Mouse (Mus musculus): ENCODE results near the gene Gm13283. TPM values are rescaled to one million over a fixed set of nuclear protein-coding genes. Genes with fewer than 3 reads are reported as not detected.
"Not testable (repeated sequence)": the region's sequence is repeated elsewhere in the genome, so short reads cannot be mapped to it uniquely, and the experiment has no call there.

The Gm13283 gene
- polyA plus RNA-seq, 1 experiment, result not detected

GRCm38 (mm10) chr4:88788402-88788801 is 28.5 kb downstream of the Gm13283 start, which contains the start of gene Gm13277:
Gm13277 (plus strand) TSS chr4:88788632.
- TF ChIP-seq CTCF (IDR thresholded peaks at IDR 0.05; ENCODE audit: control insufficient read depth, insufficient read depth, low read length), result peak; percentile 45
- not testable (repeated sequence) for H3K4me1 ChIP-seq (ENCODE audit: control insufficient read depth, insufficient read depth, low read length); H3K27ac ChIP-seq (ENCODE audit: control insufficient read depth, insufficient read depth, low read depth, low read length, poor library complexity); H3K4me3 ChIP-seq (replicated peaks; ENCODE audit: control insufficient read depth, low read depth, low read length)
- 0% methylated on average over 3 of the region's 28 CpGs for WGBS

- not testable (repeated sequence) for H3K4me3 ChIP-seq (replicated peaks; ENCODE audit: control insufficient read depth, low read depth, low read length); H3K27ac ChIP-seq (ENCODE audit: control insufficient read depth, insufficient read depth, low read depth, low read length, poor library complexity); H3K4me1 ChIP-seq (ENCODE audit: control insufficient read depth, insufficient read depth, low read length)
- WGBS, result no CpG with 5 or more reads among the region's 28 CpGs
Measured at GRCm38 (mm10) chr4:88791250-88791649, 31.3 kb downstream of the Gm13283 start, which contains the start of gene Gm13278. Gm13278 (plus strand) TSS chr4:88791550.

- not testable (repeated sequence) for H3K4me1 ChIP-seq (ENCODE audit: control insufficient read depth, insufficient read depth, low read length); H3K4me3 ChIP-seq (replicated peaks; ENCODE audit: control insufficient read depth, low read depth, low read length); H3K27ac ChIP-seq (ENCODE audit: control insufficient read depth, insufficient read depth, low read depth, low read length, poor library complexity)
- 0% methylated on average over 18 of the region's 52 CpGs for WGBS
Measured at GRCm38 (mm10) chr4:88793936-88794675, 34.2 kb downstream of the Gm13283 start, which contains the start of gene Gm13275. Gm13275 (plus strand) TSS chr4:88794487.

GRCm38 (mm10) chr4:88797097-88797496 is 37.2 kb downstream of the Gm13283 start, which contains the start of gene Gm13279:
Gm13279 (plus strand) TSS chr4:88797397.
- H3K4me1 ChIP-seq (ENCODE audit: control insufficient read depth, insufficient read depth, low read length); H3K27ac ChIP-seq (ENCODE audit: control insufficient read depth, insufficient read depth, low read depth, low read length, poor library complexity); H3K4me3 ChIP-seq (replicated peaks; ENCODE audit: control insufficient read depth, low read depth, low read length): not testable (repeated sequence)
- WGBS, result no CpG with 5 or more reads among the region's 28 CpGs

- not testable (repeated sequence) for H3K4me1 ChIP-seq (ENCODE audit: control insufficient read depth, insufficient read depth, low read length); H3K27ac ChIP-seq (ENCODE audit: control insufficient read depth, insufficient read depth, low read depth, low read length, poor library complexity); H3K4me3 ChIP-seq (replicated peaks; ENCODE audit: control insufficient read depth, low read depth, low read length)
- WGBS, result 2% methylated on average over 6 of the region's 7 CpGs
Measured at GRCm38 (mm10) chr4:88799365-88799764, 39.4 kb downstream of the Gm13283 start, which contains the start of gene Gm13285. Gm13285 (plus strand) TSS chr4:88799665.

DNA sequence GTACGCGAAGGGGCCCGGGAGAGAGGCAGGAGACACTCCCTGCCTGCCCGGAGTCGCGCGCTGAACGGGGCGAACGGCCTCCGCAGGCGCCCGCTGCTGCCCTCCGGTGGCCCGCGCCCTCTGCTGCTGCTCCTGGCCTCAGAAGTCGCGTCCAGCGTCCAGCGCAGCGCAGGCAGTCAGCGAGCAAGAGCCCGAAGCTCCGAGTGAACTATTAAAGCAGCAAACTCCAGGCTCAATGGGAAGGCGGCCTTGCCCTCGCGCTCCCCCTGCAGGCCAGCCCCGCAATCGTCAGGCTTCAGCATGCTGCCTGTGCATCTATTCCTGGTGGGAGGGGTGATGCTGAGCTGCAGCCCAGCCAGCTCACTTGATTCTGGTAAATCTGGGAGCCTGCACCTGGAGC is 43.0 kb downstream of the Gm13283 start, which contains the start of gene Gm13287:
TSS of gene Gm13287 (plus strand) at position 301 of the 400 bp plus-strand sequence.
- no CpG with 5 or more reads among the region's 29 CpGs for WGBS
- not testable (repeated sequence) for H3K4me3 ChIP-seq (replicated peaks; ENCODE audit: control insufficient read depth, low read depth, low read length); H3K27ac ChIP-seq (ENCODE audit: control insufficient read depth, insufficient read depth, low read depth, low read length, poor library complexity); H3K4me1 ChIP-seq (ENCODE audit: control insufficient read depth, insufficient read depth, low read length)

GRCm38 (mm10) chr4:88805231-88805630 is 45.3 kb downstream of the Gm13283 start, which contains the start of gene Gm13288:
Gm13288 (plus strand) TSS chr4:88805531.
- not testable (repeated sequence) for H3K4me3 ChIP-seq (replicated peaks; ENCODE audit: control insufficient read depth, low read depth, low read length); H3K27ac ChIP-seq (ENCODE audit: control insufficient read depth, insufficient read depth, low read depth, low read length, poor library complexity); H3K4me1 ChIP-seq (ENCODE audit: control insufficient read depth, insufficient read depth, low read length)
- no CpG with 5 or more reads among the region's 8 CpGs for WGBS

DNA sequence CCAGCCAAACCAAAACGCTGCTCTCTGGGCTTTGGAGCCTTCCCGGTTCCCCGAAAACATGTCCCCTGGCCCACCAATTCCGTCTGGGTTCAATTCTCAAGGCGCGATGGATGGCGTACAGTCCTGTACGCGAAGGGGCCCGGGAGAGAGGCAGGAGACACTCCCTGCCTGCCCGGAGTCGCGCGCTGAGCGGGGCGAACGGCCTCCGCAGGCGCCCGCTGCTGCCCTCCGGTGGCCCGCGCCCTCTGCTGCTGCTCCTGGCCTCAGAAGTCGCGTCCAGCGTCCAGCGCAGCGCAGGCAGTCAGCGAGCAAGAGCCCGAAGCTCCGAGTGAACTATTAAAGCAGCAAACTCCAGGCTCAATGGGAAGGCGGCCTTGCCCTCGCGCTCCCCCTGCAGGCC is 45.8 kb downstream of the Gm13283 start:
- not testable (repeated sequence) for H3K27ac ChIP-seq (ENCODE audit: control insufficient read depth, insufficient read depth, low read depth, low read length, poor library complexity); H3K4me1 ChIP-seq (ENCODE audit: control insufficient read depth, insufficient read depth, low read length); H3K4me3 ChIP-seq (replicated peaks; ENCODE audit: control insufficient read depth, low read depth, low read length)
- WGBS, result no CpG with 5 or more reads among the region's 34 CpGs

Other genes starting within 250 kb of the Gm13283 start
- gene Ifnb1, start 237.3 kb upstream of the Gm13283 start, polyA plus RNA-seq (2011; ENCODE audit: insufficient read depth, insufficient read length, low replicate concordance, missing spikeins), result not detected in 2 replicates
- not detected in 2 replicates for gene Ifna15, start 201.9 kb upstream of the Gm13283 start, polyA plus RNA-seq (2011; ENCODE audit: insufficient read depth, insufficient read length, low replicate concordance, missing spikeins)
- not detected in 2 replicates for gene Ifna14, start 188.3 kb upstream of the Gm13283 start, polyA plus RNA-seq (2011; ENCODE audit: insufficient read depth, insufficient read length, low replicate concordance, missing spikeins)
- gene Ifna9, start 167.7 kb upstream of the Gm13283 start, polyA plus RNA-seq (2011; ENCODE audit: insufficient read depth, insufficient read length, low replicate concordance, missing spikeins), result not detected in 2 replicates
- not detected in 2 replicates for gene Ifna12, start 156.7 kb upstream of the Gm13283 start, polyA plus RNA-seq (2011; ENCODE audit: insufficient read depth, insufficient read length, low replicate concordance, missing spikeins)
- not detected in 2 replicates for gene C87499, start 125.7 kb upstream of the Gm13283 start, polyA plus RNA-seq (2011; ENCODE audit: insufficient read depth, insufficient read length, low replicate concordance, missing spikeins)
- gene Ifna13, start 115.7 kb upstream of the Gm13283 start, polyA plus RNA-seq (2011; ENCODE audit: insufficient read depth, insufficient read length, low replicate concordance, missing spikeins), result 1.9 TPM in 1 of 2 replicates, not detected in the other
- not detected in 2 replicates for gene Ifna16, start 83.2 kb upstream of the Gm13283 start, polyA plus RNA-seq (2011; ENCODE audit: insufficient read depth, insufficient read length, low replicate concordance, missing spikeins)
- gene Ifna2, start 76.2 kb upstream of the Gm13283 start, polyA plus RNA-seq (2011; ENCODE audit: insufficient read depth, insufficient read length, low replicate concordance, missing spikeins), result not detected in 2 replicates
- not detected in 2 replicates for gene Ifnab, start 68.8 kb upstream of the Gm13283 start, polyA plus RNA-seq (2011; ENCODE audit: insufficient read depth, insufficient read length, low replicate concordance, missing spikeins)
- not detected in 2 replicates for gene Gm26566, start 38.3 kb upstream of the Gm13283 start, polyA plus RNA-seq (2011; ENCODE audit: insufficient read depth, insufficient read length, low replicate concordance, missing spikeins)
- 10.8 and 18.3 TPM in 2 replicates for gene Klhl9, start 37.7 kb upstream of the Gm13283 start, polyA plus RNA-seq (2011; ENCODE audit: insufficient read depth, insufficient read length, low replicate concordance, missing spikeins)
- not detected in 2 replicates for gene Gm13271, start 5.3 kb upstream of the Gm13283 start, polyA plus RNA-seq (2011; ENCODE audit: insufficient read depth, insufficient read length, low replicate concordance, missing spikeins)
- gene Gm13290, start 13.7 kb downstream of the Gm13283 start, polyA plus RNA-seq (2011; ENCODE audit: insufficient read depth, insufficient read length, low replicate concordance, missing spikeins), result not detected in 2 replicates
- gene Gm13289, start 16.8 kb downstream of the Gm13283 start, polyA plus RNA-seq (2011; ENCODE audit: insufficient read depth, insufficient read length, low replicate concordance, missing spikeins), result not detected in 2 replicates
- not detected in 2 replicates for gene Gm13272, start 19.7 kb downstream of the Gm13283 start, polyA plus RNA-seq (2011; ENCODE audit: insufficient read depth, insufficient read length, low replicate concordance, missing spikeins)
- gene Ifnz, start 22.0 kb downstream of the Gm13283 start, polyA plus RNA-seq (2011; ENCODE audit: insufficient read depth, insufficient read length, low replicate concordance, missing spikeins), result not detected in 2 replicates
- not detected in 2 replicates for gene Gm13276, start 25.6 kb downstream of the Gm13283 start, polyA plus RNA-seq (2011; ENCODE audit: insufficient read depth, insufficient read length, low replicate concordance, missing spikeins)
- not detected in 2 replicates for gene Gm13277, start 28.5 kb downstream of the Gm13283 start, polyA plus RNA-seq (2011; ENCODE audit: insufficient read depth, insufficient read length, low replicate concordance, missing spikeins)
- not detected in 2 replicates for gene Gm13278, start 31.4 kb downstream of the Gm13283 start, polyA plus RNA-seq (2011; ENCODE audit: insufficient read depth, insufficient read length, low replicate concordance, missing spikeins)
- gene Gm13275, start 34.4 kb downstream of the Gm13283 start, polyA plus RNA-seq (2011; ENCODE audit: insufficient read depth, insufficient read length, low replicate concordance, missing spikeins), result not detected in 2 replicates
- not detected in 2 replicates for gene Gm13279, start 37.3 kb downstream of the Gm13283 start, polyA plus RNA-seq (2011; ENCODE audit: insufficient read depth, insufficient read length, low replicate concordance, missing spikeins)
- gene Gm13285, start 39.5 kb downstream of the Gm13283 start, polyA plus RNA-seq (2011; ENCODE audit: insufficient read depth, insufficient read length, low replicate concordance, missing spikeins), result not detected in 2 replicates
- gene Gm13287, start 43.1 kb downstream of the Gm13283 start, polyA plus RNA-seq (2011; ENCODE audit: insufficient read depth, insufficient read length, low replicate concordance, missing spikeins), result not detected in 2 replicates
- not detected in 2 replicates for gene Gm13288, start 45.4 kb downstream of the Gm13283 start, polyA plus RNA-seq (2011; ENCODE audit: insufficient read depth, insufficient read length, low replicate concordance, missing spikeins)
- gene Ifna7, start 56.1 kb downstream of the Gm13283 start, polyA plus RNA-seq (2011; ENCODE audit: insufficient read depth, insufficient read length, low replicate concordance, missing spikeins), result not detected in 2 replicates
- not detected in 2 replicates for gene Ifna11, start 59.8 kb downstream of the Gm13283 start, polyA plus RNA-seq (2011; ENCODE audit: insufficient read depth, insufficient read length, low replicate concordance, missing spikeins)
- gene Ifna6, start 67.3 kb downstream of the Gm13283 start, polyA plus RNA-seq (2011; ENCODE audit: insufficient read depth, insufficient read length, low replicate concordance, missing spikeins), result not detected in 2 replicates
- not detected in 2 replicates for gene Ifna5, start 75.4 kb downstream of the Gm13283 start, polyA plus RNA-seq (2011; ENCODE audit: insufficient read depth, insufficient read length, low replicate concordance, missing spikeins)
- gene Ifna4, start 81.7 kb downstream of the Gm13283 start, polyA plus RNA-seq (2011; ENCODE audit: insufficient read depth, insufficient read length, low replicate concordance, missing spikeins), result not detected in 2 replicates
- not detected in 2 replicates for gene Ifna1, start 90.0 kb downstream of the Gm13283 start, polyA plus RNA-seq (2011; ENCODE audit: insufficient read depth, insufficient read length, low replicate concordance, missing spikeins)
- not detected in 2 replicates for gene Ifne, start 120.1 kb downstream of the Gm13283 start, polyA plus RNA-seq (2011; ENCODE audit: insufficient read depth, insufficient read length, low replicate concordance, missing spikeins)

Measured in bone marrow, adult 2 months (tissue).